Mouse (Mus musculus): ENCODE results near the gene Trio.

- TF ChIP-seq CTCF (IDR thresholded peaks at IDR 0.05; ENCODE audit: low read depth) (no peak), EP300 (IDR thresholded peaks at IDR 0.05; ENCODE audit: low read depth) (no peak)
These were observed 254.1 kb downstream of the Trio start for GRCm38 (mm10) chr15:27771581-27771980.

Data from liver, postnatal 0 days (tissue).